ENCODE assay signal across 18 mouse cellular contexts in the genomic region with DNA sequence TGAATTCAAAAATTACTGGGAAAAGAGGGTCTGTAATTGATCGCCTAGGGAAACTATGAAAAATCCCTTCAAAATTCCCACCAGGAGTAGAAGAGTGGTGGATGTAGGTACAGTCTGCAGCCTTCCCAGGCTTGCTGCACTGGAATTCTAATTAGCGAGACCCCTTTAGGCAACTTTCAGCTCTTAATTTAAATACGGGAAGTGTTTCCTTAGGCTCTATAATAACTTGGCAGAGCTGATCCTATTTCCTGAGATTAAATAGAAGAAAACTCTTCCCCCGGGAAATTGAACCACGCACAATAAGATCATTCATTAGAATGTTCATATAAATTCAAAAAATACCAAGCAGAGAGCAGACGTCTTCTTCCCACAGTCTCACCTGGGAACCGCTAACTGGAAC.
"Had no signal": no experiment of that assay in that cellular context is flagged by ENCODE, and none has a peak within 500 bp of the region (broad histone marks: within the 10 kb centered on the region; RNA-seq: fewer than 3 reads in every experiment).

No protein-coding gene starts in this region.

- H3K9me3 ChIP-seq: liver, embryonic 13.5 days; lung, embryonic 15.5 days; megakaryocyte, embryonic 14.5 days; neural tube, embryonic 15.5 days had no signal

- ATAC-seq: intestine, postnatal 0 days; liver, postnatal 0 days had no signal

- H3K36me3 ChIP-seq: liver, embryonic 13.5 days; lung, embryonic 15.5 days; neural tube, embryonic 15.5 days had no signal

- DNase-seq: kidney, adult 9 months; kidney, postnatal 36 days; layer of hippocampus, adult 9-11 months; left cerebral cortex, postnatal 4 days; liver; liver, embryonic 13.5 days; liver, postnatal 0 days; lung, postnatal 14 days; right cerebral cortex, adult 18-20 months; right cerebral cortex, postnatal 25 days; thymus, postnatal 36 days had no signal

- H3K4me3 ChIP-seq: liver, embryonic 13.5 days; lung, embryonic 15.5 days; megakaryocyte, embryonic 14.5 days; myocyte; neural tube, embryonic 15.5 days had no signal

- H3K9ac ChIP-seq: liver, embryonic 13.5 days; liver, postnatal 0 days; lung, embryonic 15.5 days; neural tube, embryonic 15.5 days had no signal

- H3K27ac ChIP-seq: kidney, postnatal 0 days; liver, embryonic 13.5 days; lung, embryonic 15.5 days; macrophage had no signal

- H3K4me2 ChIP-seq: liver, embryonic 13.5 days; lung, embryonic 15.5 days; neural tube, embryonic 15.5 days had no signal

- H3K4me1 ChIP-seq: lung, embryonic 15.5 days had no signal

- H3K27me3 ChIP-seq: liver, embryonic 13.5 days; lung, embryonic 15.5 days; megakaryocyte, embryonic 14.5 days; neural tube, embryonic 15.5 days had no signal
